Mouse (Mus musculus): ENCODE results near the gene Pla2g2c. TPM values are rescaled to one million over a fixed set of nuclear protein-coding genes. Genes with fewer than 3 reads are reported as not detected.

Gene Pla2g2c
- total RNA-seq, 2 experiments from 2014 or later, result 0.42 to 0.73 TPM

Other genes starting within 250 kb of the Pla2g2c start
- under 1 TPM; 0.56 to 0.78 TPM for gene Vwa5b1, start 88.9 kb upstream of the Pla2g2c start, total RNA-seq (2021)
- 1 to 10 TPM; 1.8 to 2.4 TPM for gene Ubxn10, start 12.4 kb downstream of the Pla2g2c start, total RNA-seq (2021)
- gene Pla2g2f, start 32.8 kb downstream of the Pla2g2c start, total RNA-seq (2021), result 10 to 100 TPM in 1 of 2 experiments, 1 to 10 TPM in 1; 9.7 to 10.1 TPM
- gene Pla2g2d, start 50.9 kb downstream of the Pla2g2c start, total RNA-seq (2021), result 1 to 10 TPM; 1.1 to 1.4 TPM
- 10 to 100 TPM; 31.0 to 32.6 TPM for gene Pla2g5, start 138.7 kb downstream of the Pla2g2c start, total RNA-seq (2021)
- gene Gm13030, start 149.2 kb downstream of the Pla2g2c start, total RNA-seq (2021), result not detected
- 1 to 10 TPM; 1.3 to 1.5 TPM for gene Pla2g2e, start 153.2 kb downstream of the Pla2g2c start, total RNA-seq (2021)
- gene Otud3, start 189.2 kb downstream of the Pla2g2c start, total RNA-seq (2021), result 10 to 100 TPM in 1 of 2 experiments, 1 to 10 TPM in 1; 9.1 to 10.1 TPM
- 1 to 10 TPM in 1 of 2 experiments, not detected in 1; 1.2 TPM for gene Rnf186, start 242.3 kb downstream of the Pla2g2c start, total RNA-seq (2021)
- 10 to 100 TPM; 16.4 to 20.8 TPM for gene Tmco4, start 248.1 kb downstream of the Pla2g2c start, total RNA-seq (2021)

Measured in adrenal gland, postnatal 4 days (tissue).